Mouse (Mus musculus) heart, embryonic 16.5 days (tissue): ENCODE data around the gene Txndc11. TPM values are rescaled to one million over a fixed set of nuclear protein-coding genes. Genes with fewer than 3 reads are reported as not detected.
A peak's percentile ranks its signal among the peaks of the same experiment; 100 is the strongest.

Experiments used
- microRNA-seq: library from miRNA; unstranded; fragments of <30 nt; microRNA quantifications from one replicate; pipeline ENCODE4, GENCODE M21; 2017
- polyA plus RNA-seq: library from polyadenylated mRNA; unstranded; fragments of >200 nt; fragmentation: Nextera tagmentation; extraction: Ambion mirVana; gene quantifications from 2 replicates; pipeline ENCODE4 v1.2.1, GENCODE M21; 2015

The Txndc11 gene
- polyA plus RNA-seq, 1 experiment from 2014 or later = 29.6 TPM

Small RNA genes within 50 kb of the gene (microRNA-seq; reads per million reads assigned to microRNA genes)
- 165 reads per million, percentile 58 among the genes with 10 or more reads in this experiment for gene Gm23935

Other genes starting within 250 kb of the Txndc11 start
- gene Snn, start 73.7 kb downstream of the Txndc11 start, polyA plus RNA-seq = 42.2 and 49.2 TPM in 2 replicates
- 76.6 and 78.7 TPM in 2 replicates for gene Litaf, start 68.5 kb downstream of the Txndc11 start, polyA plus RNA-seq
- 66.8 and 79.1 TPM in 2 replicates for gene Zc3h7a, start 41.7 kb upstream of the Txndc11 start, polyA plus RNA-seq
- 113 and 144 TPM in 2 replicates for gene Rsl1d1, start 68.7 kb upstream of the Txndc11 start, polyA plus RNA-seq
- 42.6 and 45.4 TPM in 2 replicates for gene Gspt1, start 119.7 kb upstream of the Txndc11 start, polyA plus RNA-seq
- gene Tnfrsf17, start 179.2 kb upstream of the Txndc11 start, polyA plus RNA-seq = not detected in 2 replicates
- 7.2 and 8.2 TPM in 2 replicates for gene Snx29, start 188.3 kb upstream of the Txndc11 start, polyA plus RNA-seq